Mouse (Mus musculus): ENCODE results near the gene Hnrnpl.

The Hnrnpl gene

DNA sequence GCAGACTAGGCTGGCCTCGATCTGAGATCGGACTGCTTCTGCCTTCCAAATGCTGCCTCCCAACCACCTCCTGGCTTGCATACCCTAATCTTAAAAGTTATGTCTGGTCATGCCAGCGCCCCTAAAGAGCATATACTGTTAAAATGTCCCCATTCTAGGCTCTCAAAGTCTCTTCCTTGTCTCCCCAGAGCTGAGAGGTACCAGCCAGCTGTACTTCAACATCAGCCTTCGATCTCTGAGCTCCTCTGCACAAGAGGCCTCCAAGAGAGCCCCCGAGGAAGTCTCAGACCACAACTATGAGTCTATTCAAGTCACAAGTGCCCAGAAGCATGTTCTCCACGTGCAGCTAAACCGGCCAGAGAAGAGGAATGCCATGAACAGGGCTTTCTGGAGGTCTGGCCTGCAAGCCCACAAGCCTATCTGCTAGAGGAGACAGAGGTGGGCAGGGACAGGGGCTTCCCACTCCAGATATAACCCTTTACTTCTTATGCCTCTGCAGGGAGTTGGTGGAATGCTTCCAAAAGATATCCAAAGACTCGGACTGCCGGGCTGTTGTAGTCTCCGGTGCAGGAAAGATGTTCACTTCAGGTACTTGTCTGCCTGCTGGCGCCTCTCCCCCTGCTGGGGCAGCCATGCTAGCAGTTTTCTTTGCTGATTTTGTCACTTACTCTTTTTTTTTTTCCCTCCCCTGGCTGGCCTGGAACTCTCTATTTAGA is 17.5 kb downstream of the Hnrnpl start:
- CTCF ChIA-PET, result interaction anchor here (1.0 kb wide), 1 partner anchor 215 kb away, joined by 3 read pairs; no protein-coding TSS in a partner anchor

DNA sequence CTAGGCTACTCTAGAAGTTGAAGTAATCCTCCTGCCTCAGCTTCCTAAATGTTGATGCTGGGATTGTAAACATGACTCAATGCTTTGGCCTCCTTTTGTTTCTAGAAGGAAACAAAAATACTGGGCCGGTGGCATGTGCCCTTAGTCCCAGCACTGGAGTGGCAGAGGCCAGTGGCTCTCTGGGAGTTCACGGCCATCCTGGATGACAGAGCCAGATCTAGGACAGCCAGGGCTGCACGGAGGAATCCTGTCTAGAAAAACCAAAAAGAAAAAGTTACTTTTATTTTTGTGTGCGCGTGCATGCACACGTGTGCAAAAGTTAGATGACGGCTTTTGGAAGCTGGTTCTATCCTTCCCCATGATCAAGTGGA is 18.0 kb downstream of the Hnrnpl start:
- CTCF ChIA-PET, result interaction anchor here (1.0 to 1.1 kb wide), 2 partner anchors 17 to 215 kb away, joined by 3 to 4 read pairs; no protein-coding TSS in a partner anchor

DNA sequence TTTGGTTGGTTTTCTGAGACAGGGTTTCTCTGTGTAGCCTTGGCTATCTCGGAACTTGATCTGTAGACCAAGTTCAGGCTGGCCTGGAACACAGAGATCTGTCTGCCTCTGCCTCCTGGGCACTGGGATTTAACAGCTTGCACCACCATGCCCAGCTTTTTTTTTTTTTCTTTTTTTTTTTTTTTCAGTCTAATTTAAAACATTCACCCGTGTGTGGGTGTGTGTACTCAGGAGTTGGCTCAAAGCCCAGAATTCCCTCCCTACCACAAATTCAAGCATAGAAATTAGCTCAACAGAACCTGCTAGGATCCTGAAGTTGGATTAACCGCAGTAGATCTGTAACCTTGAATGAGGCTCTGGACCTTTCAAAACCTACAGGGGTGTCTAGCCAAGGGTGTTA is 19.0 kb downstream of the Hnrnpl start:
- CTCF ChIA-PET, result interaction anchor here (1.0 to 1.1 kb wide), 2 partner anchors 18 to 34 kb away, joined by 4 to 9 read pairs; no protein-coding TSS in a partner anchor

- CTCF ChIA-PET, result no interaction called here
Measured at GRCm38 (mm10) chr7:28829821-28830220, 21.5 kb downstream of the Hnrnpl start.

DNA sequence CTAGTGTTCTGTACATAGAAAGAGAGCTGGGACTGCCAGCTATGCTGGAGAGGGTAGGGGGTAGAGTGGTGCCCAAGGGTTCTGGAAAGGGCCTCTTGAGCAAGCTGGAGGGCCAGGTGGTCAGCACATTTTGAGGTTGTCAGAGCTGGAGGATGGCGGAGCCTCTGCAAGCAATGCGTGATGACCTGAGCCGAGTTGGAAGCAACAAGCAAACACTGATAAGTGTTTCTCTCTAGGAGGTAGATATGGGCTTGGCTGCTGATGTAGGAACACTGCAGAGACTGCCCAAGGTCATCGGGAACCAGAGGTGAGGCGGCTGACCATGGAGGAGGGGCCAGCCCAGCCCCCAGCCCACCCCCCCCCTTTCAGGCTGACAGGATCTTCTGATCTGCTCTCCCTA is 22.6 kb downstream of the Hnrnpl start:
- CTCF ChIA-PET, result interaction anchor here (0.6 kb wide), 1 partner anchor 36 kb away, joined by 13 read pairs; no protein-coding TSS in a partner anchor

- CTCF ChIA-PET, result no interaction called here
Measured at GRCm38 (mm10) chr7:28831411-28832125, 23.2 kb downstream of the Hnrnpl start.

DNA sequence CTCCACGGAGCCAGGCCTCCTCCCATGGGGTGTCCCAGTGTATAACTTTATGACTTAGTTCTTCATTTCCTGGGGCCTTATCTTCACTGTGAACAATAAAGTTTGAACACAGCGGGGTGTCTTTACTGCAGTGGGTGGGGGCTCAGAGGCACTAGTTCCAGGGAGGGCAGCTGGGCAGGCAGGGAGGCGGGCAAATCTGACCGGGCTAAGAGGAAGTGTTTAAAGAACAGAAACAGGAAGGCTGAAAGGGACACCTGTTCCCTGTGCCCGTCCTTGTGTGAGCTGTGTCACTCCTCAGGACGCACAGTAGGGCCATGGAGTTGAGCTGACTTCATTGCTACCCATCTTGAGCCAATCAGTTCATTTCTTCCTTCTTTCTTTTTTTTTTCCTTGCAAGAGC is 23.8 kb downstream of the Hnrnpl start:
- CTCF ChIA-PET, result no interaction called here

GRCm38 (mm10) chr7:28833723-28834347 is 25.5 kb downstream of the Hnrnpl start, which contains the start of gene Lgals4:
TSS of gene Lgals4 (plus strand) at chr7:28833854.
- CTCF ChIA-PET, result interaction anchor here (1.0 kb wide), 1 partner anchor 54 kb away, joined by 6 read pairs; no protein-coding TSS in a partner anchor

DNA sequence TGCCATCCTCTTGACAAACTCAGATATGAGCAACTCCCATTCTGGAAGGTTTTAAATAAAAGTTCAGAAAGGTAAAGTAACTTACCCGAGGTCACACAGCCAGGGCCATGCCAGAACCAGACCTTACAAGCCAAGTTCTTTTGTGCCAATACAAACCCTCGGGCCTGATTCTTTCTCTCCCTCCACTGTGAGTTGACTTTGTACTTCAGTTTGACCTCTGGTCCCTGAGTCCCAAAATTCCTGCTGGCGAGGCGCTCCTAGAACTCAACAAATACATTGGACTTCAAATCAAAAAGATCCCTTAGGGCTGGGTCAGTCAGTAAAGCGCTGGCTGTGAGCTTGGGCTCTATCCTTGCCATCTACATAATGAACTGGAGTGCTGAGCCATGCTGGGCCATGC is 28.6 kb downstream of the Hnrnpl start:
- CTCF ChIA-PET, result no interaction called here

- CTCF ChIA-PET, result interaction anchor here (0.6 kb wide), 1 partner anchor 48 kb away, joined by 3 read pairs; no protein-coding TSS in a partner anchor
Measured at GRCm38 (mm10) chr7:28838331-28838730, 30.0 kb downstream of the Hnrnpl start.

DNA sequence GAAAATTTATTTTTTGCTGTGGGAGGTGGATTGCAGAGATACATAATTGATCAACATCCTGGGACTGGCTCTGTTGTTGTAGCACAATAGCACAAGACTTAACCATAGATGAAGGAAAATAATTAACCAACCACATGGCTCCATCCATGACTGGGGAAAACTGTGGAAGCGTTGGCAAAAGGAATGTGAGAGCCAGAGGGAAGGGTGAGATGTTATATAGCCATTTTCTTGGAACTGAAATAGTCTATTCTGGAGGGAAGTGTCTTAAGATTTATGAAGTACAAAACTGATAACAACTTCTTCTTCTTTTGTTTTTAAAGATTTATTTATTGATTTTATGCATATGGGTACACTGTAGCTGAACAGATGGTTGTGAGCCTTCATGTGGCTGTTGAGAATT is 38.9 kb downstream of the Hnrnpl start:
- CTCF ChIA-PET, result interaction anchor here (0.7 kb wide), 1 partner anchor 15 kb away, joined by 3 read pairs; no protein-coding TSS in a partner anchor

DNA sequence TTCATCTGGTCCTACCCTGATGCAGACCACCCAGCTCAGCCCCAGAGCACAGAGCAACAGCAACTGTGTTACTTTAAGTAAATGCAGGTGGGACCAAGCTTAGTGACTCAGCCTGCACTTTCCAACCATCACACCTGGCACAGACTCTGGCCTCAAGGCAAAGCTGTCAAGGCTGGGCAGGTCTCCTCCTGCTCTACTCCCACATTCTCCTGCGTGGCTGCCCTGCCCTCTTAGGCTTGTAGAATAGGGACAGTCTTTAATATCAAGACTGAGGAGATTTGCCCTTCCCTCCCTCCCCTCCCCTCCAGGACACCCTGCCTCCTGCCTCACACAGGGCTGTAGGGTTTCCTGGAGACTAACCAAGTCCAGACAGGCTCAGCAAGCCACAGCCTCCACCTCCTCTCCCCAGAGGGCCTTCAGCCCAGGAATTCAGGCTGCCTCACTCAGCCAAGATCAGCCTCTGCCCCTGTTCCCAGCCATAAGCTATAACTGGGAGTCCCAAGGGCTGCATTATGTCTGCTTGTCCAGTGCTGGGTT is 41.4 kb downstream of the Hnrnpl start:
- CTCF ChIA-PET, result interaction anchor here (0.5 kb wide), 1 partner anchor 9 kb away, joined by 5 read pairs; no protein-coding TSS in a partner anchor

DNA sequence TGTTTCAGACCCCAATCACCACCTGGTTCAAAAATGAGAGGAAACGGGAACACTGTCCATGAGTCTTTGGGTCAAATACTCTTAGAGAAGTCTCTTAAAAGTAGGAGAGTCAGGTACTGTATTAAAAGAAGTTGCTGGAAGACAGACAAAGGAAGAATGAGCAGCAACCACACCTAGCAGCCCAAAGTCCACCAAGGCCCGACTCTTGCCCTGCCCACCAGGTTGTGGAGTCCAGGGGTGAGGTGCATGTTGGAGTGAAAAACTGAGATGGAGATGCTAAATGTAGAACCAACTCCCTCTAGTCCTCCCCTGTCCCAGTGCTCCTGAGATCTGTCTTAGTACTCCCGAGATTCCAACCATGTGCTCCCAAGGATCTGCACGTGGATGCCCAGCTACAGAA is 42.3 kb downstream of the Hnrnpl start:
- CTCF ChIA-PET, result no interaction called here

DNA sequence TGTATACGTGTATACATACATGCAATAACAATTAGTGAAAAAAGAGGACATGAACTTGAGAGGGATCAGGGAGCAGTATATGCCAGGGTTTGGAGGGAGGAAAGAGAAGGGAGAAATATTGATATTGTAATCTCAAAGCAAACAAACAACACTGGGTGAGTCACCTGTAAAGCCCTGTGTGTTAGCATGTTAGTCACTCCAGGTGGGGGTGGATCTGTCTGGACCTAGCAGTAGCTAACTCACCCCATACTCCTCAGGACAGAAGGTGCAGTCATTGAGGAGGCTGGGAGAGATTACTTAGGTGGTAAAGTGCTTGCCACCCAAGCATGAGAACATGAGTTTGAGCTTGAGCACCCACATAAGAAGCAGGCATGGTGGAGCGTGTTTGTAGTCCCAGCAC is 51.6 kb downstream of the Hnrnpl start:
- CTCF ChIA-PET, result no interaction called here

DNA sequence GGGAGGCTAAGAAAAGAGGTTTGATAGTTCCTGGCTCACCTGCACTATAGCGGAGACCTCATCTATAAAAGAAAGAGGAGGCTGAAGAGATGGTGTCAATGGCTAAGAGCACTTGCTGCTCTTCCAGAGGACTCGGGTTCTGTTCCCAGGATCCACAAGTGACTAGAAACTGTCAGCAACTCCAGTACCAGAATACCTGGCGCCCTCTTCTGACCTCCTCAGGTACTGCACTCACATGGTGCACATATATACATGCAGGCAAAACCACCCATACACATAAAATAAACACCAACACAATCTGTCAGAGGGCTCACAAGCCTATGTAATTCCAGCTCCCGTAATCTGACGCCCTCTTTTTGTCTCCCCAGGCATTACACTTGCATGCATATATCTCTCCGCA is 52.6 kb downstream of the Hnrnpl start:
- CTCF ChIA-PET, result no interaction called here

DNA sequence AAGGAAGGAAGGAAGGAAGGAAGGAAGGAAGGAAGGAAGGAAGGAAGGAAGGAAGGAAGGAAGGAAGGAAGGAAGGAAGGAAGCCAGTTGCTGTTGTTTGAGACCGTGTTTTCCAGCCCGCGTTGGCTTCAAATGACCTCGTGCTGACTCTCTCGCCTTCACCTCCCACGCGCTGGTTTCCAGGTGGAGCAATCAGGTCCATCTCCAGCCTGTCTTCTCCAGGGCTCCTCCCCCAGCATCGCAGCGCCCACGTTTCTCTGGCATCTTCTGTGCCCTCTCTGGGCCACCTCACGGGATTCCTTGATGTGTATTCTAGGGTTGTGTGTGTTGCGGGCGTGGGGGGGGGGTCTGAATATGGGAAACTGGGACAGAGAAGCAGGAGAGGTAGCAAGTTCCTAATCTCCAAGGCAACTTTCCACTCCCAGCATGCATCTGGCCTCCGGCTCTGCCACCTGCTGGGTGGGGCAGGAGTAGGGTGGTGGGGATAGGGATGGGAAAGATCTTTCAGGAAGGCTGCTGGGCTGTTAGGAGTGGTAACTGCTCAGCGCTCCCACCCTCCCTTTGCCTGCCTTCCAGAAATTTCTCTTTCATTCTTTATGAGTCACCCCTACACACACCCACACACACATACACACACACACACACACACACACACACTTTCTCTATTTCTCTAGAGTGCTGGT is 54.6 kb downstream of the Hnrnpl start:
- CTCF ChIA-PET, result no interaction called here

- CTCF ChIA-PET, result no interaction called here
Measured at GRCm38 (mm10) chr7:28863540-28863939, 55.2 kb downstream of the Hnrnpl start, which contains the start of gene Lgals7. TSS of gene Lgals7 (plus strand) at chr7:28863853.

DNA sequence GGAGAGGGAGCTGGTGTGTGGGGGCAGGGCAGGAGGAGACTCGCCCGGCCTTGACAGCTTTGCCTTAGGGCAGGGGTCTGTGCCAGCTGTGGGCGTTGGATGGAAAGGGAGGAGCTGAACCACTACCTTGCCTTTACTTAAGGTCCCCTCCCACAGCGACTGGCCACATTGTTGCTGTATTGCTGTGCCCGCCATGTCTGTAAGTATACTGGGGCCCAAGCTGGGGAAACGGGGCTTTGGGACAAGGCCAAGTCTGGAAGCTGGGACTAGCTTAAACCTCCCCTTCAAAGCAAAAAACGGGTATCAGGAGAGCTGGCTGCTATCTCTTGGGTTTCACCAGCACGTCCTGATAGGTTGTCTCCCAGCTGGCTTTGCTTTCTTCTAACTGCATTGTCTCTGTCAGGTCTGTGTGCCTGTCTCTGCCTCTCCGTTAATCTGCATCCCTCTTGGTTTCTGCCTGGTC is 56.0 kb downstream of the Hnrnpl start:
- CTCF ChIA-PET, result no interaction called here

- CTCF ChIA-PET, result no interaction called here
Measured at GRCm38 (mm10) chr7:28865481-28866300, 57.4 kb downstream of the Hnrnpl start.

DNA sequence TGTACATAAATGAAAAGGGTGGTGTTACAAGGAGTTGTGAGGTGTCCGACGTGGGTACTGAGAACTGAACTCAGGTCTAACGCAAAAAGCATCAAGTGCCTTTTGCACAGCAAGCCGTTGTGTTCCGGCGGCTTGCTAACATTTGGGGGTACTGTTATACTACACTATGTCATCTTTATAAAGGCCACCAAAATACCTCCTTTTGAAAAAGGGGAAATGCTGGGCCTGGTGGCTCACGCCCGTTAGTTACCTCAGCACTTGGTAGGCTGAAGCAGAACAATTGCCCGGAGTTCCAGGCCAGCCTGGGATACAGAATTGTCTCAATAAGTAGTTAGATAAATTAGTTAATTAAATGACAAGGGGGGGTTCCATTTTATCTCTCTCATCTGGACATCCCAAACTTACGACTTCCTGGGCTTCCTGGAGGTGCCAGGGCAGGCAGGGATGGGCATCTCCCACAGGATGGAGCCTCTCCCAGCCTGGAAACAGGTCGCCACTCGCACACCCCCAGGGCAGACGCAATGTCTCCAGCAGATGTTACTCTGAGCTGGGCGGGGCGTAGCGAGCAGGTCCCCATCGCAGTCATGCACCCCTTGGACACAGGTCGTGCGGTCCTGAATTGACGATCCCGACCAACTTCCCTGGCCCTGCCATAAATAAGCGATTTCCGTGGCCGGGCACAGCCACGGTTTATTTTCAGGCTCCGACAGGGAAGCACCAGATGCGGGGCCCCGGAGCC is 58.6 kb downstream of the Hnrnpl start:
- CTCF ChIA-PET, result interaction anchor here (0.7 to 1.6 kb wide), 4 partner anchors 35 to 337 kb away, joined by 5 to 8 read pairs (median 6); no protein-coding TSS in a partner anchor

All from spleen, embryonic (tissue).